Mouse (Mus musculus) gonadal fat pad, adult 2 months (tissue): ENCODE measurements around the gene Ipo9. TPM values are rescaled to one million over a fixed set of nuclear protein-coding genes. Genes with fewer than 3 reads are reported as not detected.

Experiments used
- DNase-seq: peaks from one replicate; pipeline ENCODE4 v3.0.0-alpha.2; 2012; ENCODE audit warnings: low read depth
- polyA plus RNA-seq: library from polyadenylated mRNA; depleted of rRNA; stranded (reverse); fragments of >200 nt; gene quantifications from 2 replicates; pipeline ENCODE4 v1.2.3, GENCODE M21; 2012; rRNA removed

Ipo9 gene
- polyA plus RNA-seq, 1 experiment, result 130 TPM

DNA sequence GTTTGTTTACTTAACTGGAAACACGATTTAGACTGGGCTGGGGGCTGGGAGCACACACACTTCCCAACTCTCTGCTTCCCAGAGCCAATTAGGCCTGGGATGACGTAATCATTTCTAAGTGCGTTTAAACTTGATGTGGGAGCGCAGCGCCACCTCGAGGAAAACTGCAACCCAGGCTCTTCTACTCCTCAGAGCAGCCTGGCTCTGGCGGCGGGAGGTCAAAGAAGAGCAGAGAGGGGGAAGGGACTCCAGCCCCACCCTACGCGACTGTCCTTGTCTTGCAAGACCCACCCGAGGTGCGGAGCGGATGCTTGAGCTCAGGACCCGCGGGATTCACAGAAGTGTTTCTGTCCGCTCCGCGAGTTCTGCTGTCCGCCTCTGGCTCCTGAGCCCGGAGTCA, 62.1 kb downstream of the Ipo9 start:
- peak; percentile 41 for DNase-seq

DNA sequence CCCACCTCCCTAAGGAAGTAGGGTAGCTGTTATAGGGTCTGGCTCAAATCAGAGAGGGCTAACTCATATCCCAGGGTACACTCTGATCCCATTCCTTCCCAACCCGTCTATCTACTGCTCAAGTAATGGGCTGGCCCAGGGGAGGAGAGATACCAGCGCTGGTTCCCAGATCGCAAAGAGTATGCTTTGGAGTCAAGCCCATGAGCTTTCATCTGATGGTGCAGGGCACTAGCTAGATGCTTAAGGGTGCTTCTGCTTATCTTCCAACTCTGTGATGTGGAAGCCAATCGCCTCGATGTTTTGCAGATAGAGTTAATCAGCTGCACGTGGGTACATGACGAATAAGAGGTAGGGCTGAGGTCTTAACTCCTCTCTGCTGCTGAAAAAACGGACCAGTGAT, 62.7 kb downstream of the Ipo9 start:
- DNase-seq, result no peak

DNA sequence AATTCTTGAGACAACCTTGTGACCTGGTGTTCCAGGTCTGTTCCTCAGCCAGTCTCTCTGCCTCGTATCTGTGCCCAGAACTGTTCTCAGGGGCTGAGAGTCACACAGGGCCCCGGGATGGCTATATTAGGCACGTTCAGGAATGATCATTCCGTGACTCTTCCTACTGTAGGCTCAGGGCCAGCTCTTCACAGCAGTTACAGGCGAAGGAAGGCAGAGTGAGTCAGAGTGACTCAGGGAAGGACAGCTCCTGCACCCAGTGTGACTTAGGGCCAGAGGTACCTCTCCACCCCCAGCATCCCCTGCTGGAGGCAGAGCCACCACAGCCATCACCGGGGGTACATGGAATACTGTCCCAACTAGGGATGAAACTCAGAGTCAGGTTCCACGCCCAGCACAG, 63.3 kb downstream of the Ipo9 start:
- DNase-seq, result no peak

DNA sequence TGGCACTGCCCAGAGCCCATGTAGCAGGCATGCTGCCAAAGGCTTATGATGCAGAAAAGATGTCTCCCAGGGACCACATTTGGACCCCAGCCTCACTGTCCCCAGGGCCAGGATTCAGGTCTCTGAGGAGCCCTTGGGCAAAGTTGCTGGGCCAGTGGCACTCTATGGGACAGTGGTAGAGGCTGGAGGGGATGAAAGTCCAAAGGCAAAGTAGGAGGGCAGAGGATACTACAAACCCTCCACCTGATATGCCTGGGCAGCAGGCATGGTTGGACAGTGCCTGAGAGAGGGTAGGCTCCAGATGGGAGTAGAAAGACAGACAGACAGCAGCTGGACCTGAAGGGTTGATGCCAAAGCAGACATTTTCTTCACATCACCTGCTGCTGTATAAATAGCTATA, 63.9 kb downstream of the Ipo9 start:
- DNase-seq, result no peak

DNA sequence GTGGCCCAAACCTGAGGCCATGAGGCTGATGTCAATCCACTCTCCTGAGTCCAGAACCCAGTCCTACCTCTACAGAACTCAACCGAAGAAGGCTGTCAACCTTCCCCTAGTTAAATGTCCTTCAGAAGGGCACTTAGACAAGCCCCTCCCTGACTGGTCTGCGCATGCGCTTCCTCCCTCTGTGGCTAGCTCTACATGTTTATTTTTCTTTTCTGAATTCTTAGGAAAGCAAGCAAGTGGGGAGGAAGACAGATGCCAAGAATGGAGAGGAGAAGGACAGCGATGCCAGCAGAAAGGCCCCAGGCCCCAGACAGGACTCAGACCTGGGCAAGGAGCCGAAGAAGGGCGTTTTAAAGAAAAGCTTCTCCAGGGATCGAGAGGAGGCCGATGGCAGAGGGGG, 66.9 kb downstream of the Ipo9 start:
- DNase-seq, result no peak

DNA sequence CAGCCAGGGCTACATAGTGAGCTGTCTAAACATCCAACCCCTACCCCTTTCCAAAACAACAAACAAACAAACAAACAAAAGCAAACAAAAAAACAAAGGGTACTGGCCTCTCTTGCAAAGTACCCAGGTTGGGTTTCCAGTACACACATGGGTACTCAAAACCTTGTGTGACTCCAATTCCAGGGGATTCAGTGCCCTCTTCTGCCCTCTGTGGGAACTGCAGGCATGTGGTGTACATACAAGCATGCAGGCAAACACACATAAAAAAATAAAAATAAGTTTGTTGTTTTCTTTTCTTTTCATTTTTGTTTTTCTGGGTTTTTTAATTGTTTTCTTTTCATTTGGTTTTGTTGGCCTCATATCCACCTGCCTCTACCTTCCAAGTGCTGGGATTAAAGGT, 68.2 kb downstream of the Ipo9 start:
- no peak for DNase-seq

DNA sequence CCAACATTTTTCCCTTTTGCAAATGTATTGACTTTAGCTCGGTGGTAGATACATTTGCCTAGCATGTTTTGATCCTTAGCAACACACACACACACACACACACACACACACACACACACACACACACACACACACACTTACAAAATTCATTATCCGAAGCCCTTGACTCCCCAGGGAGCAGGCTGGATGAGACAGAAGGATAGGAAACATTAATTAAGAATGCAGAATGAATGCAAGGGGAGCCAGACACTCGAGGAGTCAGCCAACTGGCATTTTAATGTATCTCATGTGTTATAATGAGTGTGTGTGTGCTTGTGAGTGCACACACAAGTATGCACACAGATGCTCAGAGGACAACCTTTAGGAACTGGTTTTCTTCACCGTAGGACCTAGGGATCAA, 68.8 kb downstream of the Ipo9 start:
- DNase-seq, result no peak

DNA sequence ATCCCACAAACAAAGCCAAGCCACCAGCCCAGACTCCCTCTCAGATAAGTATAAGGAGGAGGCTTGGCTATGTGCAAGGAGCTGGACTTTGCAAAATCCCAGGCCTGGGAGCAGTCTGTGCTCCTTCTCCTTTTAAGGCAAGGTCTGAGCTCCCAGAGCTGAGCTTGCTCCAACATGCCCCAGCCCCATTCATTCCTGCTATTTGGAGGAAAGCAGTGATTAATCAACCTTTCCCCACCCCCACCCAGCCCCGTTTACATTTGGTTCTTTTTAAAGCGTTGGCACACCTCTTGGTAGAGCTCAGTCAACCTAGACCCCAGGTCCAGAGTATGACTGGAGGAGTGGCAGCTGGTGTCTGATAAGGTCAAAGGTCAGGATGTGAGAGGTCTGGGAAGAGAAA, 71.2 kb downstream of the Ipo9 start:
- no peak for DNase-seq

DNA sequence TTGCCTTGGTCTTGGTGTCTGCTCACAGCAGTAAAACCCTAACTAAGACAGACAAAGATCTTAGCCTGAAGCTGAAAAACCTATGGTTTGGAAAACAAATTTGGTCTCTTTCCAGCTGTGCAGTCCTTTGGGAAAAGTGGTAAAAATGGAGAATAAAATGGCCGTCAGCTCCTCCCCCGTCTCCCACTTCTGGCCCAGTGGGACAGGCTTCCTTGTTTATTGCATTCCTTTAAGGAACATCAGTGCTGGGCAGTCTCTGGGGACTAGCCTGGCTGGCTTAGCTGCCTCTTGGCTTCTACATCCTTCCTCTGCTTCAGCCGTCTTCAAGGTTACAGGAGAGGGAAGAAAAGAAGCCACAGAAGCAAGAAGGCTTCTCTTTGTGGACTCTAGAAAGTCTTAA, 78.3 kb downstream of the Ipo9 start:
- DNase-seq, result no peak

DNA sequence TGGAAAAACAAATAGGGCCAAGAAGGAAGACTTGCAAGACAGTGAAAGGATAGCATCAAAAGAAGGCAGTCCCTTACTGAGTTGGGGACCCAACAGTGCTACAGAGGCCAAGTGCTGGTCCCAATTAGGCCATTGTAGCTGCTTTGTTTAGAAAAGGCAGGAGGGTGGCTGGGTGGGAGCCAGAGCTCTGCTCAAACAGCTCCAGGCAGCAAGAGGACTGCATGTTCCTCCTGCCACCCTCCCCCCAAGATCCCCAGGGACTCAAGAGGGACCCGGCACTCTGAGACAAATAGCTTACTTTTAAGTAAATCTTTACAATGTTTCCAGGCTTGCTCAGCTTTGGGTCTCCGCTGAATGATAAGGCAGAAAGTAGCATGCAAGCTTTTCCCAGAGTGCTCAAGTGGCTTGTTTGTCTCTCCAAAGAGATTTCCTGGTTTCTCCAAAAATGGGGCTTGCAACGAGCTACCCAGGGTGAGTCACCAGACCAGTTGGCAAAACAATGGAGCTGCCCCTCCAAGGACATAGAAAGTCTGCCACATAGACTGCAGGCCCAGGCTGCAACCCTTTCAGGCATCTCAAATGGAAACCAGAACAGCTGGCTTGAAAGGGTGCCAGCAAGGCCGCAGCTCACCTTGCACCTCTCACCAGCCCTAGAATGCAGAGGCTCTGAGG, 82.7 kb downstream of the Ipo9 start:
- no peak for DNase-seq

DNA sequence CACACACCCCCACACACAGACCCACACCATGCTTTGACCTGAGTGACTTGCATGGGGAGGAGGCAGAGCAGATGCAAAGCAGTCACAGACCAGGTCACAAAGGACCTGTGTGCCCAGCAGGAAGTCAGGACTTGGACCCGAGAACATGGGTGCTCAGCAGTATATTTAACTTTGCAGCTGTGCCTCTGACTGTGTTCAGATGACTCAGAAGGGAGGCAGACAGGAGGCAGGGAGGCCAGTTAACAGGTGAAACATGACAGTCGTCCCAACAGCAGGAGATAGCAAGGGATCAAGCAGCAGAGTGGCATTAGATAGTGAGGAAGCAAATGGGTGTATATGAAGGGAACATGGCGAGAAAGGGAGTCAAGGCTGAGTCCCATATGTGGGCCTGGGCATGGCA, 83.4 kb downstream of the Ipo9 start:
- no peak for DNase-seq

DNA sequence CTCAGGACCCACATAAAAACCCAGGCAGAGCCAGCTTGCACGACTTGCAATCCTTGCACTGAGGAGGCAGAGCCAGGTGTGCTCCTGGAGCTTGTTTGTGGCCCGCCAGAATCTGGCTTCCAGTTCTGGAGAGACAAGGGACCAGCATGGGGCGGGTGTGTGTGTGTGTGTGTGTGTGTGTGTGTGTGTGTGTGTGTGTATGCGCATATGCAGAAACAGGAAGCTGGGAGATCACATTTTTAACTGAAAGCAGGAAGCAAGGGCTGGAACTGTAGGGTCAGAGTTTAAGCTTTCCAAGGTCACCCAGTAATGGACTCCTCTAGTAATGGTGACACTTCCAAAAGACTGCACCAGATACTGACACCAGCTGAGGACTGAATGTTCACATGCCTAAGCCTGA, 86.3 kb downstream of the Ipo9 start:
- DNase-seq, result no peak

DNA sequence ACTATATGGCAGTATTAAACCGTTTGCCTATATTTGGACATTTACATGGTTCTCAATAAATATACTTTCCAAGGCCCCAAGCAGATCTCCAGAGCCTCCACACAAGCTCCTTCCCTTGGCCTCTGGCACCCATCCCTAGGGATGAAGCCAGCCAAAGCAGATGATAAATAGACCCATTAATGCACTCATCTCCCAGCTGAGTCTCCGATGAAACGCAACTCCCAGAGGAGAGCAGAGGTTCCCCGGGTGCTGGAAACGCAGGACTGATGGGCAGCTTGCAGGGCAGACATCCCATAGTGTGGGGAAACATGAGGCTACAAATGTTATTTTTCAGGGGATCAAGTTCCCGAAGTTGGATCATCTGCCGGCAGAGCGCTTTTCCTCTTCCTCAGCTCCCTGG, 88.4 kb downstream of the Ipo9 start:
- DNase-seq, result no peak

Other genes with a start within 250 kb of the Ipo9 start
- 82.7 and 109 TPM in 2 replicates for gene Elf3, start 171.9 kb downstream of the Ipo9 start, polyA plus RNA-seq
- 50.6 and 70.7 TPM in 2 replicates for gene Rnpep, start 146.4 kb downstream of the Ipo9 start, polyA plus RNA-seq
- gene Timm17a, start 116.7 kb downstream of the Ipo9 start, polyA plus RNA-seq, result 82.7 and 105 TPM in 2 replicates
- 14.1 and 14.6 TPM in 2 replicates for gene Lmod1, start 105.7 kb downstream of the Ipo9 start, polyA plus RNA-seq
- gene Shisa4, start 55.3 kb downstream of the Ipo9 start, polyA plus RNA-seq, result 5.7 and 8.2 TPM in 2 replicates
- gene Nav1, start 176.8 kb upstream of the Ipo9 start, polyA plus RNA-seq, result 18.0 and 27.4 TPM in 2 replicates